29 mouse cellular contexts compared by ENCODE assay signal in the genomic region with DNA sequence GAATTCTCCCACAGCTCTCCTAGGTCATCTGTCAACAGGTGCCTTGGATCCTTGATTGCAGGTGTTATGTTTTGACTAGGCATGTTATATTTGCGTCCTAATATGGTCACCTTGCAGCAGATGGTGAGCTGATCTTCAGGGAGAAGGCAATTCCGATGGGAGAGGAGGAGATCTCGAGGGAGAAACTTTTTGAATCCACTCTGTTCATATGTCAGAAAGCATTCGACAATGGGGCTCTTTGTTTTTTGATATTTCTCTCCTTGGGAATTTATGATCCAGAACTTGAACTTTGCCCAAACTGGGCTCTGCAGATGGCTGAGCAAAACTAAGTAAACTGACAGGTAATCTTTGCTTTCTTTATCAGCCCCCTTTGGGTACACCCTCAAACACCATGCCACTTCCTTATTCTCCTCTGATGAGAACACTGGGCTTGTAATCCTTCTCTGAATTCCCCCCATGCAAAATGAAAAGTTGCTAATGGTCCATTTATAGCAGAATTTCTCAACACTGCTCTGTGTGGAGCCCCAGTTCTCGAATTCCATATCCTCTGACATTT. TPM values are rescaled to one million over a fixed set of nuclear protein-coding genes. Genes with fewer than 3 reads are reported as not detected.
"Had no signal": no experiment of that assay in that cellular context is flagged by ENCODE, and none has a peak within 500 bp of the region (broad histone marks: within the 10 kb centered on the region; RNA-seq: fewer than 3 reads in every experiment).

No protein-coding gene starts in this region.

RNA-seq across cellular contexts. Expression of gene Gm9125, which starts 5.0 kb away (rescaled TPM):
- polyA plus RNA-seq: limb, embryonic 10.5 days; limb, embryonic 11.5 days; limb, embryonic 12.5 days; limb, embryonic 13.5 days; limb, embryonic 14.5 days; limb, embryonic 15.5 days; liver, adult 2 months; liver, embryonic 11.5 days; liver, embryonic 12.5 days; liver, embryonic 13.5 days; liver, embryonic 14.5 days; liver, embryonic 15.5 days; liver, embryonic 16.5 days; liver, postnatal 0 days; lung, adult 2 months; lung, embryonic 14.5 days; lung, embryonic 15.5 days; lung, embryonic 16.5 days; lung, postnatal 0 days; macrophage; midbrain, embryonic 10.5 days; midbrain, embryonic 11.5 days; midbrain, embryonic 12.5 days; midbrain, embryonic 13.5 days; midbrain, embryonic 14.5 days; midbrain, embryonic 15.5 days; midbrain, embryonic 16.5 days; midbrain, postnatal 0 days; myocyte had no signal

RNA-seq across cellular contexts. Expression of gene Gm10697, which starts 22.8 kb away (rescaled TPM):
- polyA plus RNA-seq: limb, embryonic 10.5 days; limb, embryonic 11.5 days; limb, embryonic 12.5 days; limb, embryonic 13.5 days; limb, embryonic 14.5 days; limb, embryonic 15.5 days; liver, adult 2 months; liver, embryonic 11.5 days; liver, embryonic 12.5 days; liver, embryonic 13.5 days; liver, embryonic 14.5 days; liver, embryonic 15.5 days; liver, embryonic 16.5 days; liver, postnatal 0 days; lung, adult 2 months; lung, embryonic 14.5 days; lung, embryonic 15.5 days; lung, embryonic 16.5 days; lung, postnatal 0 days; macrophage; midbrain, embryonic 10.5 days; midbrain, embryonic 11.5 days; midbrain, embryonic 12.5 days; midbrain, embryonic 13.5 days; midbrain, embryonic 14.5 days; midbrain, embryonic 15.5 days; midbrain, embryonic 16.5 days; midbrain, postnatal 0 days; myocyte had no signal
